Mouse (Mus musculus) neural tube, embryonic 11.5 days (tissue): Measurements from ENCODE around the gene Ankrd52. TPM values are rescaled to one million over a fixed set of nuclear protein-coding genes. Genes with fewer than 3 reads are reported as not detected.

Experiments
- ATAC-seq: fragments of 200-750 bp; cut with Nextera tagmentation; 2 replicates; pipeline ENCODE4 v1.8.0; 2017; ENCODE audit warnings: moderate number of reproducible peaks, mild to moderate bottlenecking, moderate TSS enrichment, moderate library complexity; ENCODE audit not compliant: insufficient read depth, low FRiP score, low TSS enrichment
- DNase-seq: peaks from one replicate; pipeline ENCODE4 v3.0.0-alpha.2; 2015; ENCODE audit warnings: low spot score
- H3K27ac ChIP-seq: fragments of 300-500 bp; sonication (generic); 2 replicates; pipeline ENCODE4 v1.5.1; 2014; ENCODE audit warnings: low read depth, mild to moderate bottlenecking, low read length
- H3K27me3 ChIP-seq: fragments of 300-500 bp; sonication (generic); 2 replicates; pipeline ENCODE4 v1.6.1; 2014; ENCODE audit warnings: mild to moderate bottlenecking, low read length, mixed read lengths; ENCODE audit not compliant: control insufficient read depth, insufficient read depth
- H3K36me3 ChIP-seq: fragments of 300-500 bp; sonication (generic); 2 replicates; pipeline ENCODE4 v1.6.1; 2014; ENCODE audit warnings: mild to moderate bottlenecking, low read length, moderate library complexity, mixed read lengths; ENCODE audit not compliant: control insufficient read depth, insufficient read depth
- H3K4me1 ChIP-seq: fragments of 300-500 bp; sonication (generic); 2 replicates; pipeline ENCODE4 v1.6.1; 2014; ENCODE audit warnings: low read length, mixed read lengths; ENCODE audit not compliant: control insufficient read depth, insufficient read depth
- H3K4me2 ChIP-seq: fragments of 300-500 bp; sonication (generic); 2 replicates; pipeline ENCODE4 v1.6.1; 2014; ENCODE audit warnings: low read depth, mild to moderate bottlenecking, moderate library complexity
- H3K4me3 ChIP-seq: fragments of 300-500 bp; sonication (generic); 2 replicates; pipeline ENCODE4 v1.5.1; 2014; ENCODE audit warnings: low read depth, low read length
- H3K9ac ChIP-seq: fragments of 300-500 bp; sonication (generic); 2 replicates; pipeline ENCODE4 v1.6.1; 2014; ENCODE audit warnings: mild to moderate bottlenecking, low read length
- H3K9me3 ChIP-seq: fragments of 300-500 bp; sonication (generic); 2 replicates; pipeline ENCODE4 v1.6.1; 2016; ENCODE audit warnings: low read length; ENCODE audit not compliant: control insufficient read depth
- WGBS: fragments of 180-500 bp; shearing (Covaris S2); extraction: QIAGEN DNeasy Blood & Tissue Kit; methylation state at CpG from one replicate; pipeline ENCODE4 v1.1.7; 2014; 5-methylcytosine and 5-hydroxymethylcytosine counted together
- polyA plus RNA-seq: library from polyadenylated mRNA; unstranded; fragments of >200 nt; fragmentation: Nextera tagmentation; extraction: Ambion mirVana; gene quantifications from 2 replicates; pipeline ENCODE4 v1.2.1, GENCODE M21; 2014

The Ankrd52 gene
- polyA plus RNA-seq, 1 experiment from 2014 or later: 9.5 TPM

- Histone ChIP-seq H3K27ac (no peak overlapping the region), H3K27me3 (no peaks in the 10 kb centered on the region), H3K4me2 (no peak overlapping the region), H3K36me3 (0 out of 2 replicates have a peak, but pooled peaks cover 2% of the 10 kb centered on the region), H3K9me3 (no peaks in the 10 kb centered on the region), H3K4me3 (no peak overlapping the region), H3K4me1 (no peaks in the 10 kb centered on the region), H3K9ac (no peak overlapping the region)
- 80% methylated on average over 9 of the region's 9 CpGs for WGBS
- DNase-seq (no peak), ATAC-seq (no peak)
Measured at GRCm38 (mm10) chr10:128401638-128402037, 24.7 kb downstream of the Ankrd52 start.

GRCm38 (mm10) chr10:128403931-128404330, 27.0 kb downstream of the Ankrd52 start:
- Histone ChIP-seq H3K9ac (no peak overlapping the region), H3K27me3 (no peaks in the 10 kb centered on the region), H3K4me1 (peaks cover 8% of the 10 kb centered on the region), H3K9me3 (no peaks in the 10 kb centered on the region), H3K4me2 (no peak overlapping the region), H3K27ac (no peak overlapping the region), H3K36me3 (0 out of 2 replicates have a peak, but pooled peaks cover 2% of the 10 kb centered on the region), H3K4me3 (no peak overlapping the region)
- DNase-seq (no peak), ATAC-seq (no peak)
- WGBS: 88% methylated on average over 7 of the region's 7 CpGs

DNA sequence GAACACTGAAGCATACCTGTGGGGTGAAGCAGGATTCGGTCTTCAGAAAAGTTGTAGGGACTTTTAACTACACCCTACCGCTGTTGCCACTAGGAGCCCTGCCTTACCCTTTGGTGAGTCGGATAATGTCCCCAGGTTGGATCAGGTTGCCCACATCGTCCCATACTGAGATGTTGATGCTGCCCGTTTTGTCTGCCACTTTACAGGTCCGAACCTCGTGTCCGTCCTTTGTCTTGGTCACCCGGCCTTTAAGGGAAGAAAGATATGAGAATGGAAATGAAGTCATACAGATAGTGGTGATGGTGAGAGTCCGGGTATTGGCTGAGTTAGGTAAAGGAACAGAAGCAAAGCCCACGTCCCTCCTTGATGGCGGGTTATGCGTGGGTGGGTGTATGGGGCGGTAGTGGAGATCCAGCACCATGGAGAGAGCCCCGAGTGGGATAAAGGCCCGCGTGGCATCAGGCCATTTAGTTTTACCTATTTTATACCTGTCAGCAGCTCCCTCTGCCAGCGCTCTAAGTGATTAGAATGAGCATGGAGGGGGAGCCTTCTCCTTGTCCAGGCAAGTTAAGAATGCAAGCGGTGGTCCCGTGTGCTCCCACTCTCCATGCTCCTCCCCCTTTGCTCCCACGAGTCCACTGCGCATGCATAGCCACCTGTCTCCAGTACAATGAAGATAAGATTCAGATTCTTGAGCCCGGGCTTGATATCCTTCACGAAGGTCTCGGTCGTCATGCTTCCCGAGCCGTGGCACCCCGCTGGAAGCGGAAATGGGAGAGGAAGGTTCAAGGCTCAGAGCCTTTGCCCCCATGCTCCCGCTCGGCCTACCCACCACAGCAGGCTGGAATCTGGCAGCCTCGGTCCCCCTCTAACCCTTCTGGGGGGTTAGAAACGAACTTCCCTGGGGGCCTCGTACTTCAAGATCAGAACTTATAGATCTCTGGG, 31.9 kb downstream of the Ankrd52 start:
- Histone ChIP-seq H3K27me3 (no peaks in the 10 kb centered on the region), H3K36me3 (0 out of 2 replicates have a peak, but pooled peaks cover 2% of the 10 kb centered on the region), H3K4me1 (peaks cover 23% of the 10 kb centered on the region), H3K27ac (peak overlapping the region; percentile 58), H3K4me3 (peak overlapping the region; percentile 92), H3K9me3 (no peaks in the 10 kb centered on the region), H3K9ac (peak overlapping the region; percentile 72), H3K4me2 (peak overlapping the region; percentile 87)
- 21% methylated on average over 35 of the region's 35 CpGs for WGBS
- DNase-seq (no peak), ATAC-seq (peak; percentile 10; the same call in 1 of the 2 replicates)

DNA sequence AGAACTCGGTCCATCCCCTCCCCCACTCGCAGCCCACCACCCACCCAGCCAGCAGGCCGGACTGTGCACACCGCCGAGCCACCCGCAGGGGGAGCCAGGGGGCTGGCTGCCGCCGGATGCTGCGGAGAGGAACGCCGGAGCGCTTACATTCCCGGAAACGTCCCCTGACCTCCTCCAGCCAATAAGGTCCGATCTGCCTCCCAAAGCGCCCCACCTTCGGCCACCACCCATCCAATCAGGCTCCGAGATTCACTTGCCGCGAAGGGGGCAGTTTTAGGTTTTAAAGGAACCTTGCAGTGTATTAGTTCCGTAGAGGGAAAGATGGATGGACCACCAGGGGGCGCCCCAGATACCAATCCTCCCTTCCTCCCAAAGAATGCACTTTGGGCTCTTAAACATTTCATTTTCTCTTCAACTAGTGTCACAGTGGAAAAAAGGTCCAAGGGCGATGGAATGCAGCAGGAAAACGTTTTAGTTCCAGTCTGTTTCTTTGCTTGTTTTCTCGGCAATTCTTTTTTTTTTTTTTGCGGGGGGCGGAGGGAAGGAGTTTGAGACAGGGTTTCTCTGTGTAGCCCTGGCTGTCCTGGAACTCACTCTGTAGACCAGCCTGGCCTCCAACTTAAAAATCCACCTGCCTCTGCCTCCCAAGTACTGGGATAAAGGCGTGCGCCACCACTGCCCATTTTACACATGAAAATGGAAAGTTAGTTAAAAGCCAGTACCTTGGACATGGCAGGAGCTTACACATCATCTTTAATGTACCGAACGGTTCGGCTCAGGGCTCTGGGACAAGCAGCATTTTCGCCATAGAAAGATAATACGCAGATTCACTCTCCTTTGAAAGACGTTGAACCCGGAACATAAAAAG, 33.0 kb downstream of the Ankrd52 start:
- H3K9me3 ChIP-seq: no peaks in the 10 kb centered on the region
- H3K27ac ChIP-seq: peak overlapping the region; percentile 58
- H3K27me3 ChIP-seq: no peaks in the 10 kb centered on the region
- H3K4me1 ChIP-seq: peaks cover 23% of the 10 kb centered on the region
- peak overlapping the region; percentile 91 for H3K4me2 ChIP-seq
- 5% methylated on average over 36 of the region's 36 CpGs for WGBS
- H3K36me3 ChIP-seq: 0 out of 2 replicates have a peak, but pooled peaks cover 2% of the 10 kb centered on the region
- peak overlapping the region; percentile 72 for H3K9ac ChIP-seq
- H3K4me3 ChIP-seq: peak overlapping the region; percentile 92
- peak; percentile 97 for DNase-seq
- peak; percentile 88 for ATAC-seq

- Histone ChIP-seq H3K9ac (no peak overlapping the region), H3K27ac (peak overlapping the region; percentile 76; the same call in 1 of the 2 replicates), H3K27me3 (no peaks in the 10 kb centered on the region), H3K4me3 (peak overlapping the region; percentile 92), H3K4me1 (peaks cover 23% of the 10 kb centered on the region), H3K4me2 (peak overlapping the region; percentile 91), H3K9me3 (no peaks in the 10 kb centered on the region), H3K36me3 (peaks cover 3% of the 10 kb centered on the region; the same call in 1 of the 2 replicates)
- DNase-seq: no peak
- 23% methylated on average over 4 of the region's 4 CpGs for WGBS
- no peak for ATAC-seq
Measured at GRCm38 (mm10) chr10:128410560-128410845, 33.6 kb downstream of the Ankrd52 start.

DNA sequence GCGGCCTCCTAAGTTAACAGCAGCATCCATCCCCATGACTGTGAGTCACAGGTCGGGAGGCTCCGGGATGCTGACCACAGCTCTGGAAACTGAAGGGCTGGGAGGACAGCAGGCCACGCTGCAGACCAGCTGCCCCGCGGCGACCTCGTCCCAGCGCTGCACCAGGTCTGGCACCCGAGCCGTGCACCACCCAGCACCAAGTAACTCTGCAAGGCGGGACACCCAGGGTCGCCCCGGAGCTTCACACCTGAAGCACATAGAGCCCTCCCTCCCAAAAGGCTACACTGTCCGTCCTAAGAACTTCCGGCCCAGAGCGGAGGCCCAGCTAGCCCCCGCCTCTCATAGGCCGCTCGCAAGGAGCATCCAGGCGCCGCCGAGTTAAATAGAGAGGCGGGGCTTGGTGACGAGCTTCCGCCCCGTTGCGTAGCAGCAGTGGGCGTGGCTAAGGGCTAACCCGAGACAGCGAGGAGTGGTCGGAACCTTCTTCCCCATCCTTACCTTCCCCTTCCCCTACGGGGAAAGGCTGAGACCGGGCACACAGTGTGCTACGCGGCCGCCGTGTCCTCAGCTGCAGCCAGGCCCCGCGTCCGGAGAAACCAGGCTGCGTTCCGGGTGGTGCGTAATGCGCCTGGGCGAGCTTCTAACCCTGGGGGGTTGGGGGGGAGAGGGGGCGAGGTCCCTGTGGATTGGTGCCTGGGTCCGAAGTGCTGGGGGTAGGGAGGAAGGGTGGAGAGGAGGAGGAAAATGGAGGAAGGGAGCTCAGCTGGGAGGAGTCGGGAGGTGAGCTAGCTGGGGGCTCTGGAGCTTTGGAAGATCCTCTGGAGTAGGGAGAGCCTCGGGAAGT, 34.5 kb downstream of the Ankrd52 start, which contains the start of the genes Nabp2 and Rnf41:
Gene Nabp2, minus strand, starts transcription at position 282 of the 844 bp plus-strand sequence.
Gene Rnf41, plus strand, starts transcription at position 447 of the 844 bp plus-strand sequence.
- DNase-seq: peak; percentile 99
- H3K9ac ChIP-seq: peak within 1 kb of the TSS; percentile 84
- peak within 1 kb of the TSS; percentile 91 for H3K4me2 ChIP-seq
- H3K27me3 ChIP-seq: no peaks in the 10 kb centered on the region
- peaks cover 23% of the 10 kb centered on the region for H3K4me1 ChIP-seq
- ATAC-seq: peak; percentile 87
- peak within 1 kb of the TSS; percentile 92 for H3K4me3 ChIP-seq
- peak within 1 kb of the TSS; percentile 76 for H3K27ac ChIP-seq
- whole genome bisulfite sequencing: 0% methylated on average over 42 of the region's 50 CpGs
- no peaks in the 10 kb centered on the region for H3K9me3 ChIP-seq
- peaks cover 7% of the 10 kb centered on the region; the same call in 1 of the 2 replicates for H3K36me3 ChIP-seq

- peak overlapping the region; percentile 92 for H3K4me3 ChIP-seq
- H3K27ac ChIP-seq: peak overlapping the region; percentile 76
- WGBS: 1% methylated on average over 14 of the region's 14 CpGs
- peaks cover 9% of the 10 kb centered on the region; the same call in 1 of the 2 replicates for H3K36me3 ChIP-seq
- ATAC-seq (no peak), DNase-seq (no peak)
- peak overlapping the region; percentile 91 for H3K4me2 ChIP-seq
- H3K9me3 ChIP-seq: no peaks in the 10 kb centered on the region
- no peaks in the 10 kb centered on the region for H3K27me3 ChIP-seq
- H3K9ac ChIP-seq: peak overlapping the region; percentile 84
- H3K4me1 ChIP-seq: peaks cover 23% of the 10 kb centered on the region
Measured at GRCm38 (mm10) chr10:128412055-128412381, 35.1 kb downstream of the Ankrd52 start.

DNA sequence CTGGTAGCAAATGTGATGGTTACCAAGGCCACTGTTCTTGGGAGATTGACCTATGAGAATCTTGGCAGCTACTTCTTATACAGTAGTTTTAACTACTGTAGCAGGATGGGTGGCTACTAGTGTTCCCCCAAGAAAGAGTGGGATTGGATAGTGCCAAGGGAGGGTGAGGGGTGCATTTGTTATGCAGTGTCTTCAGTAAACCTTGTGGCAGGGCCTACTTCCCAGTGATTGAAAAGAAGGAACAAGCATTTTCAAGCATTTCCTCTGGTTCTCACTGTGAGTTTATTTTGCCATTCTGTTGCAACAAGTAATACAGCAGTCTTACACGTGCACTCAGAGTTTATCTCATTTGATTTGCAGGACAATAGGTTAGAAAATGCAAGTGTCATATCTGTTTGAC, 35.6 kb downstream of the Ankrd52 start:
- H3K27me3 ChIP-seq: no peaks in the 10 kb centered on the region
- peak overlapping the region; percentile 91 for H3K4me2 ChIP-seq
- H3K9ac ChIP-seq: peak overlapping the region; percentile 84
- H3K36me3 ChIP-seq: peaks cover 9% of the 10 kb centered on the region; the same call in 1 of the 2 replicates
- 68% methylated on average over 1 of the region's 1 CpGs for WGBS
- peaks cover 23% of the 10 kb centered on the region for H3K4me1 ChIP-seq
- ATAC-seq (no peak), DNase-seq (no peak)
- H3K27ac ChIP-seq: no peak overlapping the region
- no peaks in the 10 kb centered on the region for H3K9me3 ChIP-seq
- H3K4me3 ChIP-seq: peak overlapping the region; percentile 92
